Mouse (Mus musculus): ENCODE data around the gene Dact2. TPM values are rescaled to one million over a fixed set of nuclear protein-coding genes. Genes with fewer than 3 reads are reported as not detected.
A peak's percentile ranks its signal among the peaks of the same experiment; 100 is the strongest.

The Dact2 gene
- polyA plus RNA-seq, 1 experiment from 2014 or later, result 3.7 TPM

GRCm38 (mm10) chr17:14184192-14184814 lies 19.8 kb downstream of the Dact2 start:
- no peak overlapping the region for H3K9ac ChIP-seq (ENCODE audit: low read depth, low read length)
- WGBS, result 92% methylated on average over 4 of the region's 4 CpGs
- no peak for ATAC-seq
- no peaks in the 10 kb centered on the region for H3K4me1 ChIP-seq (ENCODE audit: control insufficient read depth, insufficient read depth, low read depth, low read length)
- H3K27me3 ChIP-seq (replicated peaks; ENCODE audit: control insufficient read depth, insufficient read depth, low read length), result no peaks in the 10 kb centered on the region
- no peaks in the 10 kb centered on the region for H3K36me3 ChIP-seq (ENCODE audit: control insufficient read depth, insufficient read depth, low read length)
- H3K4me2 ChIP-seq (ENCODE audit: low read length), result no peak overlapping the region
- H3K4me3 ChIP-seq (ENCODE audit: low read length), result no peak overlapping the region
- H3K27ac ChIP-seq (ENCODE audit: low read depth, low read length), result no peak overlapping the region
- H3K9me3 ChIP-seq (ENCODE audit: control insufficient read depth, low read length), result no peaks in the 10 kb centered on the region

DNA sequence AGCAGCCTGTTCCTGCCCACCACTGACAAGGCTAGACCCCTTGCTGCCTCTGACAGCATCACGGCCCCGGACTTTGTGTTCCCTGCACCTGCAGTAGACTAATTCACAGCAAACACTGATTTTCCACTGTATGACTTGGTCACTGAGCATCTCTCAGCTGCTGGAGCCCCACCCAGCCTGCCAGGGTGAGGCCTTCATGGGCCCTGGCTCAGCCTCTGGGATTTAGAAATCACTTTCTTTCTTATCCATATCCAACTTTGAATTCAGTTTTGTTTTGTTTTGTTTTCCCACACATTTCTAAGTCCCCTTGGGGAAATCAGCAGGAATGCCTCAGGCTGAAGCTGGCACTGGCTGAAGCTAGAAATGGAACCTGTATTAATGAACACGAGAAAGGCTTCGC lies 20.4 kb downstream of the Dact2 start:
- Histone ChIP-seq H3K4me2 (ENCODE audit: low read length) (no peak overlapping the region), H3K9ac (ENCODE audit: low read depth, low read length) (no peak overlapping the region), H3K27ac (ENCODE audit: low read depth, low read length) (no peak overlapping the region), H3K4me3 (ENCODE audit: low read length) (no peak overlapping the region), H3K9me3 (ENCODE audit: control insufficient read depth, low read length) (no peaks in the 10 kb centered on the region), H3K27me3 (replicated peaks; ENCODE audit: control insufficient read depth, insufficient read depth, low read length) (no peaks in the 10 kb centered on the region), H3K36me3 (ENCODE audit: control insufficient read depth, insufficient read depth, low read length) (no peaks in the 10 kb centered on the region), H3K4me1 (ENCODE audit: control insufficient read depth, insufficient read depth, low read depth, low read length) (no peaks in the 10 kb centered on the region)
- 82% methylated on average over 4 of the region's 4 CpGs for WGBS
- ATAC-seq, result no peak

- Histone ChIP-seq H3K4me3 (ENCODE audit: low read length) (no peak overlapping the region), H3K4me2 (ENCODE audit: low read length) (no peak overlapping the region), H3K27ac (ENCODE audit: low read depth, low read length) (no peak overlapping the region), H3K9me3 (ENCODE audit: control insufficient read depth, low read length) (no peaks in the 10 kb centered on the region), H3K27me3 (replicated peaks; ENCODE audit: control insufficient read depth, insufficient read depth, low read length) (no peaks in the 10 kb centered on the region), H3K9ac (ENCODE audit: low read depth, low read length) (no peak overlapping the region), H3K4me1 (ENCODE audit: control insufficient read depth, insufficient read depth, low read depth, low read length) (no peaks in the 10 kb centered on the region), H3K36me3 (ENCODE audit: control insufficient read depth, insufficient read depth, low read length) (no peaks in the 10 kb centered on the region)
- 70% methylated on average over 3 of the region's 3 CpGs for WGBS
- ATAC-seq, result no peak
Observed at GRCm38 (mm10) chr17:14182860-14183259, 21.2 kb downstream of the Dact2 start.

DNA sequence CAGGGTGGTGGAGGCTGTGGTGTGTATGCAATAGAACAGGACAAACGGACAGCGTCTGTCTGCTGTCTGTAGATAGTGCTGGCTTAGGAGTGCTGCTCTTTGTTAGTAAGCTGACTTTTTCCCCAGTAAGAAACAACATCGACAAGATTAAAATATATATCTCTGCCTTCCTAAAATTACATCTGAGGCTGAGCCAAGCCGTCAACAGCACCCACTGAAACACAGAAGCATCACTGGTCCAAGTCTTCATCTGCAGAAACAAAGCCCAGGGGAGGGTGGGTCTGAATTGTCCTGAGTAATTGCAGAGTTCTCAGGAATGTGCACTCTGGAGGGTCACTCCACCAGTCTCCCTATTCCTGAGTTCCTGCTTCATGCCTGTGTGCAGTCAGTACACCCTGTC lies 25.2 kb downstream of the Dact2 start:
- Histone ChIP-seq H3K4me2 (ENCODE audit: low read length) (no peak overlapping the region), H3K27me3 (replicated peaks; ENCODE audit: control insufficient read depth, insufficient read depth, low read length) (no peaks in the 10 kb centered on the region), H3K4me1 (ENCODE audit: control insufficient read depth, insufficient read depth, low read depth, low read length) (no peaks in the 10 kb centered on the region), H3K27ac (ENCODE audit: low read depth, low read length) (no peak overlapping the region), H3K36me3 (ENCODE audit: control insufficient read depth, insufficient read depth, low read length) (no peaks in the 10 kb centered on the region), H3K4me3 (ENCODE audit: low read length) (no peak overlapping the region), H3K9ac (ENCODE audit: low read depth, low read length) (no peak overlapping the region), H3K9me3 (ENCODE audit: control insufficient read depth, low read length) (no peaks in the 10 kb centered on the region)
- 64% methylated on average over 4 of the region's 4 CpGs for WGBS
- no peak for ATAC-seq

DNA sequence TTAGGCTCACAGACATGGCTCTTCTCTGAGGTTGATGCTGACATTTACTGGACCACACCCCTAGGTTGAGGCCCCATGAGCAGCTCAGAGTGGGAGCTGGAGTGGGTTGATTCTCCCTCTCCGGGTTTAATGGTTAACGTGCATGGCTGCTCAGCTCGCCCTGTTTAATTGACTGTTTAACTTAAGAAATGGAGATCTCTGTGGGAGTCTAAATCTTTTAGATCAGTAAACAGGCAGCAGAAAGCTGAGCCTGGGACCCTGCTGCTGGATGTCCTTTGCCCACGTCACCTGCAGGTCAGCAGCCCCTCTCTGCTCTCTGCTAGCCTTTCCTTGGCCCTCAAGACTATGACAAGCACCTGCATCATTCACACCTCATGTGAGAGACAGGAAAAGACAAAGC lies 25.6 kb downstream of the Dact2 start:
- no peaks in the 10 kb centered on the region for H3K9me3 ChIP-seq (ENCODE audit: control insufficient read depth, low read length)
- no peaks in the 10 kb centered on the region for H3K27me3 ChIP-seq (replicated peaks; ENCODE audit: control insufficient read depth, insufficient read depth, low read length)
- no peak overlapping the region for H3K4me3 ChIP-seq (ENCODE audit: low read length)
- no peaks in the 10 kb centered on the region for H3K36me3 ChIP-seq (ENCODE audit: control insufficient read depth, insufficient read depth, low read length)
- no peak overlapping the region for H3K9ac ChIP-seq (ENCODE audit: low read depth, low read length)
- no peak overlapping the region for H3K27ac ChIP-seq (ENCODE audit: low read depth, low read length)
- H3K4me1 ChIP-seq (ENCODE audit: control insufficient read depth, insufficient read depth, low read depth, low read length), result no peaks in the 10 kb centered on the region
- no peak overlapping the region for H3K4me2 ChIP-seq (ENCODE audit: low read length)
- 32% methylated on average over 4 of the region's 4 CpGs for WGBS
- no peak; the same call in 1 of the 2 replicates for ATAC-seq

GRCm38 (mm10) chr17:14178049-14178448 lies 26.1 kb downstream of the Dact2 start:
- Histone ChIP-seq H3K4me2 (ENCODE audit: low read length) (no peak overlapping the region), H3K4me3 (ENCODE audit: low read length) (no peak overlapping the region), H3K36me3 (ENCODE audit: control insufficient read depth, insufficient read depth, low read length) (no peaks in the 10 kb centered on the region), H3K4me1 (ENCODE audit: control insufficient read depth, insufficient read depth, low read depth, low read length) (no peaks in the 10 kb centered on the region), H3K27ac (ENCODE audit: low read depth, low read length) (no peak overlapping the region), H3K27me3 (replicated peaks; ENCODE audit: control insufficient read depth, insufficient read depth, low read length) (no peaks in the 10 kb centered on the region), H3K9ac (ENCODE audit: low read depth, low read length) (no peak overlapping the region), H3K9me3 (ENCODE audit: control insufficient read depth, low read length) (no peaks in the 10 kb centered on the region)
- 51% methylated on average over 5 of the region's 5 CpGs for WGBS
- no peak for ATAC-seq

GRCm38 (mm10) chr17:14177018-14177417 lies 27.1 kb downstream of the Dact2 start:
- Histone ChIP-seq H3K27ac (ENCODE audit: low read depth, low read length) (no peak overlapping the region), H3K4me2 (ENCODE audit: low read length) (no peak overlapping the region), H3K36me3 (ENCODE audit: control insufficient read depth, insufficient read depth, low read length) (no peaks in the 10 kb centered on the region), H3K9me3 (ENCODE audit: control insufficient read depth, low read length) (no peaks in the 10 kb centered on the region), H3K4me3 (ENCODE audit: low read length) (no peak overlapping the region), H3K9ac (ENCODE audit: low read depth, low read length) (no peak overlapping the region), H3K4me1 (ENCODE audit: control insufficient read depth, insufficient read depth, low read depth, low read length) (no peaks in the 10 kb centered on the region), H3K27me3 (replicated peaks; ENCODE audit: control insufficient read depth, insufficient read depth, low read length) (no peaks in the 10 kb centered on the region)
- ATAC-seq, result no peak
- WGBS, result 76% methylated on average over 5 of the region's 5 CpGs

DNA sequence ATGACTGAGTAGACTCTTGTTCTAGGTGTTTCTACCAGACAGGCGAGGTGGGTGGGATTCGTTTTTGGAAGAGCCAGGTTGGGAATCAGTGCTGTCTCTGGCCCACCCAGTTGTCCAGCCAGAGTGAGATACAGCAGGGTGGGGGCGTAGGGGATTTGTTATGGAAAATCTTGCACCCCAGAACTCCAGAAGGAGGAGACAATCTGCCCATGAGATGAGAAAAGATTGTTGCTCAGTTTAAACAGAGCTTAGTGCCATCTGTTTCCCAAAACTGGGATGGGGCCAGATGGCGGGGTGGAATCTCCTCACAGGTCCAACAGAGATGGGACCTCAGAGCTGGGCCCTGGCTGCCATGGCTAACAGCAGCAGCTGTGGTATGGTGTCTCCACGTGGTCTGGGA lies 28.4 kb downstream of the Dact2 start:
- Histone ChIP-seq H3K27me3 (replicated peaks; ENCODE audit: control insufficient read depth, insufficient read depth, low read length) (no peaks in the 10 kb centered on the region), H3K4me3 (ENCODE audit: low read length) (no peak overlapping the region), H3K4me1 (ENCODE audit: control insufficient read depth, insufficient read depth, low read depth, low read length) (no peaks in the 10 kb centered on the region), H3K27ac (ENCODE audit: low read depth, low read length) (no peak overlapping the region), H3K9ac (ENCODE audit: low read depth, low read length) (no peak overlapping the region), H3K36me3 (ENCODE audit: control insufficient read depth, insufficient read depth, low read length) (no peaks in the 10 kb centered on the region), H3K9me3 (ENCODE audit: control insufficient read depth, low read length) (no peaks in the 10 kb centered on the region), H3K4me2 (ENCODE audit: low read length) (no peak overlapping the region)
- peak; percentile 71; the same call in 1 of the 2 replicates for ATAC-seq
- 90% methylated on average over 5 of the region's 5 CpGs for WGBS

GRCm38 (mm10) chr17:14175019-14175418 lies 29.1 kb downstream of the Dact2 start:
- no peaks in the 10 kb centered on the region for H3K27me3 ChIP-seq (replicated peaks; ENCODE audit: control insufficient read depth, insufficient read depth, low read length)
- H3K27ac ChIP-seq (ENCODE audit: low read depth, low read length), result no peak overlapping the region
- no peaks in the 10 kb centered on the region for H3K36me3 ChIP-seq (ENCODE audit: control insufficient read depth, insufficient read depth, low read length)
- no peak overlapping the region for H3K4me3 ChIP-seq (ENCODE audit: low read length)
- no peak overlapping the region for H3K4me2 ChIP-seq (ENCODE audit: low read length)
- WGBS, result 82% methylated on average over 4 of the region's 4 CpGs
- no peak for ATAC-seq
- no peaks in the 10 kb centered on the region for H3K4me1 ChIP-seq (ENCODE audit: control insufficient read depth, insufficient read depth, low read depth, low read length)
- H3K9me3 ChIP-seq (ENCODE audit: control insufficient read depth, low read length), result no peaks in the 10 kb centered on the region
- no peak overlapping the region for H3K9ac ChIP-seq (ENCODE audit: low read depth, low read length)

- H3K27ac ChIP-seq (ENCODE audit: low read depth, low read length), result no peak overlapping the region
- no peaks in the 10 kb centered on the region for H3K4me1 ChIP-seq (ENCODE audit: control insufficient read depth, insufficient read depth, low read depth, low read length)
- H3K4me3 ChIP-seq (ENCODE audit: low read length), result no peak overlapping the region
- no peaks in the 10 kb centered on the region for H3K36me3 ChIP-seq (ENCODE audit: control insufficient read depth, insufficient read depth, low read length)
- H3K9me3 ChIP-seq (ENCODE audit: control insufficient read depth, low read length), result no peaks in the 10 kb centered on the region
- ATAC-seq, result no peak
- no peak overlapping the region for H3K4me2 ChIP-seq (ENCODE audit: low read length)
- H3K27me3 ChIP-seq (replicated peaks; ENCODE audit: control insufficient read depth, insufficient read depth, low read length), result no peaks in the 10 kb centered on the region
- H3K9ac ChIP-seq (ENCODE audit: low read depth, low read length), result no peak overlapping the region
- 72% methylated on average over 3 of the region's 3 CpGs for WGBS
Observed at GRCm38 (mm10) chr17:14174401-14174800, 29.7 kb downstream of the Dact2 start.
